Mouse (Mus musculus) brown adipose tissue, adult 24 weeks (tissue): ENCODE data around the gene Gm17581. TPM values are rescaled to one million over a fixed set of nuclear protein-coding genes. Genes with fewer than 3 reads are reported as not detected.

ENCODE experiments used
- H3K27ac ChIP-seq: fragments of 200-500 bp; replicated peaks from 2 replicates; pipeline ENCODE4 v1.5.1; 2012; ENCODE audit warnings: low read depth, mild to moderate bottlenecking, low read length
- H3K4me1 ChIP-seq: fragments of 200-500 bp; 2 replicates; pipeline ENCODE4 v1.6.1; 2012; ENCODE audit warnings: low read length, mixed read lengths; ENCODE audit not compliant: control insufficient read depth, insufficient read depth, insufficient read length
- H3K4me3 ChIP-seq: fragments of 200-500 bp; 2 replicates; pipeline ENCODE4 v1.5.1; 2012; ENCODE audit warnings: low read depth, mild to moderate bottlenecking, low read length, moderate library complexity; ENCODE audit not compliant: insufficient read depth
- polyA plus RNA-seq: library from polyadenylated mRNA; stranded (reverse); fragments of >200 nt; gene quantifications from 2 replicates; pipeline ENCODE4 v1.2.4, GENCODE M21; 2012; ENCODE audit not compliant: missing spikeins, insufficient read depth, insufficient read length

The Gm17581 gene
- polyA plus RNA-seq, 1 experiment, result not detected

DNA sequence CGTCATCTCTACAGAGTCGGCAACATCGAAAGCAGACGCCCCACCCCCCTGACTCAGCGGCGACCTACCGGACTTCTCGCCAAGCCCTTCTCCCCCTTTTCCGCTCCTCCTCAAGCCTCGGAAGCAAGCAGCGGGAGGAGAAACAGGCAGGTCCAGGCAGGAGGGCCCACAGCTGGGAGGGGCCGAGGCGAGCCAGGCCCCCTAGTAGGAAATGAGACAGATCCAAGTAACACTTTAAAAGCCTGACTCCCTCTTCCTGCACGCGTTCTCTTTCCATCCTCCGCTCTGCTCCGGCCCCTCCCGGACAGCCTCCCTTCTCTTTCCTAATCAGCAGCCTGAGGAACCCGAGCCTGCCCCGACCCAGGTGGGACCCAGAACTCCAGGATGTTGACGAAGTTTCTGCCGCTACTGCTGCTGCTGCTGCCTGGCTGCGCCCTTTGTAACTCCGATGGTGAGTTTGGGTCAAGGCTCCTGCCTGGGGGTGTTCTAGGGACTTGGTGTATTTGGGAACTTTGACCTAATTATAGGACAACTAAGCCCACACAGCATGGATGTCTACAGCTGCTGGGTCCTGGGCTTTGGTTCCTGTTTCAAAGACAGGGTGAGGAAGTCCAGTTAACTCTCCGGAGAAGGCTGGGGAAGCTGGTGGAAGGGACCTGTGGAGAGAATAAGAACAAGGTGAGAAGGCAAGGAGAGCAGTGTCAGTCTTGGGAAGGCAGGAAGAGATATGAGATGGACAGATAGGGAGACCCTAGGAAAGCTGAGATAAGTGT is 15.5 kb upstream of the Gm17581 start, which contains the start of gene Procr:
Gene Procr (plus strand): TSS at position 104 of the 773 bp plus-strand sequence.
- H3K4me1 ChIP-seq, result no peaks in the 10 kb centered on the region; the same call in 1 of the 2 replicates
- 0 out of 2 replicates have a peak within 1 kb of the TSS, but pooled peaks have one; percentile 9 for H3K27ac ChIP-seq
- peak within 1 kb of the TSS; percentile 57 for H3K4me3 ChIP-seq

DNA sequence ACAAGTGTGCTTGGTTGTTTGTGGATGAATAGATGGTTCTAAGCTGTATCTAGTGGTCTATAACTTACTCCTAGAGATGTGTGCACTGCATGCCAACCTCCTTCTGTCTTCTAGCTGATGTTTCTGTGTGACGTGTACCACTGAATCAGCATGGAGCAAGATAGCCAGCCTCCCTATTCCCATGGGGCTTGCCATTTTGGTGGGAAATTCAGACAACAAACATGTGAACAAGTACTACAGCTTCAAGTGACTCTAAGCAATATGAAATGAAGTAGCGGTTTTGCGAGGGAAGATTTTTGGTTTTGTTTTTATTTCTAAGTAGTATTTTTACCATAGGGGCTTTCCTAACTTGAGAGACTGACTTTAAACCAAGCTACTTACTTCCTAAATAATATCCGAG is 13.7 kb upstream of the Gm17581 start:
- H3K4me3 ChIP-seq, result no peak overlapping the region
- no peak overlapping the region for H3K27ac ChIP-seq
- no peaks in the 10 kb centered on the region; the same call in 1 of the 2 replicates for H3K4me1 ChIP-seq

GRCm38 (mm10) chr2:155745487-155745886 is 9.8 kb upstream of the Gm17581 start:
- Histone ChIP-seq H3K4me3 (no peak overlapping the region), H3K27ac (no peak overlapping the region), H3K4me1 (no peaks in the 10 kb centered on the region)

GRCm38 (mm10) chr2:155743351-155743750 is 7.7 kb upstream of the Gm17581 start:
- H3K27ac ChIP-seq, result no peak overlapping the region
- H3K4me3 ChIP-seq, result no peak overlapping the region
- H3K4me1 ChIP-seq, result no peaks in the 10 kb centered on the region

GRCm38 (mm10) chr2:155742931-155743337 is 7.3 kb upstream of the Gm17581 start:
- Histone ChIP-seq H3K4me1 (no peaks in the 10 kb centered on the region), H3K4me3 (no peak overlapping the region), H3K27ac (no peak overlapping the region)

- H3K27ac ChIP-seq, result no peak overlapping the region
- H3K4me1 ChIP-seq, result no peaks in the 10 kb centered on the region
- no peak overlapping the region for H3K4me3 ChIP-seq
These were observed 6.5 kb upstream of the Gm17581 start for GRCm38 (mm10) chr2:155742211-155742610.

DNA sequence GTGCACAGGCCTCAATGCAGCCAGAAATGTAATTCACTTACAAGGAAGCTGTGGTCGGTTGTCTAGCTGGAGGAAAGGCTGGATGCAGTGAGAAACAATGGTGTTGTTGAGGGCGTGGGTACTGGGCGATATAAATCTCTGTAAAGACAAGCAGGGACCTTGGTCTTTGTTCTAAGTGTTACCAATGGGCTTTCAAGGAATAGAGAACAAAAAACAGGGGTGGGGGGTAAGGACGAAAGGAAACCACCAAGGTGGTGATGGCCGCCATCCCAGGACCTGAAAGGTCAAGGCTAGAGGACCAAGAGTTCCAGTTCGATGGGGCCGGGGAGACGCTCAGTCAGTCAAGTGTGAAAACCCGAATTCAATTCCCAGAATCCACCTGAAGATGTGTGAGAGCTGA is 2.1 kb upstream of the Gm17581 start:
- H3K27ac ChIP-seq, result no peak overlapping the region
- no peaks in the 10 kb centered on the region for H3K4me1 ChIP-seq
- H3K4me3 ChIP-seq, result no peak overlapping the region

DNA sequence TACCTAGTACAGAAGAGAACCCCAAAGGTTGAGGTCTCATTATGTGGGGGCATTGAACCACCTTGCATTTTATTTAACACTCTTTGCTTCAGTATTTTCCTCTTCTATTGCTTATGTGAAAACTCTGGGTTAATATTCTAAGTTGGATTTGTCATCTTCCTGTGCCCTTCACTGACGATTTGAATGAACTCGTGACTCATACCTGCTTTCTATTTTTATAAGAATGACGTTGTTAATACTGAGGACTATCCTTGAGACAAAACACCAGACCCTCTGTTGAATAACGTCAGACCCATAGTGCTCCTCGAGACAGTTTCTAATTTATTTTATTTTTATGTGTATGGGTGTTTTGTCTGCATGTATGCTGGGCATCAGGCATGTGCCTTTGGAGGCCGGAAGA is 1.3 kb upstream of the Gm17581 start:
- no peak overlapping the region for H3K4me3 ChIP-seq
- no peak overlapping the region for H3K27ac ChIP-seq

DNA sequence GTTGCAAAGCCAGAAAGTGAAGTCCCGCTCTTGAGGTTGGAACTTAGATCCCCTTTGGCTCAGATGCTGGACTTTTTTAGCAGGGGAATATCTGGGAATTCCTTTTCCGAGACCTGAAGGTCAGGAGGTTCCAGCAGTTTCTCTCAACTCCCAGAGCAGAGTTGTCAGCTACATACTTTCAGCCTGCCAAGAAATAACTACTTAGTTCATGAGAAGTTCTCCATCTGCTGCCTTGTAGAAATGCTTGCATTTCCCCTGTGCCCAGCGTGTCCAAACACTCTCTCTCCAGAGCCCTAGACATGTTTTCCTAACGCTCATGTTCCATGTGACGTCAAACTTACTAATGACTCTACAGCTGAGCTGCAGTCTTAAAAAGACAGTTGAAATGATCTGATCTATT is 586 bp downstream of the Gm17581 start:
- Histone ChIP-seq H3K27ac (0 out of 2 replicates have a peak overlapping the region, but pooled peaks have one; percentile 26), H3K4me1 (no peaks in the 10 kb centered on the region), H3K4me3 (no peak overlapping the region)

More for the DNA sequence above, 1.3 kb upstream of the Gm17581 start:
- H3K4me1 ChIP-seq, result no peaks in the 10 kb centered on the region

DNA sequence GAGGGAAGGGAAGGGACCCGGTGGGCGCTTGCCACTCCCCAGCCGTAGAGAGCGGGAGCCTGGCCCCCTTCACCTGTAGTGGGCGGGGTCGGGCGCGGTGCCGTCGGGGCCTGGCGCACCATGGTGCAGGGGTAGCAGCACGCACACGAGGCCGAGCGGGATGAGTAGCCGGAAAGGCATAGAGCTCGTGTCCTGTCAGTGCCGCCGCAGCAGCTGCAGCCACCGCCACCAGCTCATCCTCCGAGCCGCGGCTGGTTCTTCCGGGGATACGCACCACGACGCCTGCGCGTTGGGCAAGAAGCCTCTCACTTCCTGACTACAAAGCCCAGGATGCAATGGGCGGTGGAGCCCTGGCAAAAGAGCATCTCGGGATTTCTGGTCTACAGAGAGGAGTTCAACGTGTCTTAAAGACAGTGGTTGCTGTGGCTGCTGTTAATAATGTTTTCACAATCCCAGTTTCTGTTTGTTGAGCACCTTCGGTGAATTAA is 6.5 kb downstream of the Gm17581 start, which contains the start of gene Edem2:
Gene Edem2 (minus strand): TSS at position 318 of the 488 bp plus-strand sequence.
- no peak within 1 kb of the TSS for H3K27ac ChIP-seq
- peaks cover 5% of the 10 kb centered on the region for H3K4me1 ChIP-seq
- H3K4me3 ChIP-seq, result peak within 1 kb of the TSS; percentile 97

- Histone ChIP-seq H3K4me1 (peaks cover 5% of the 10 kb centered on the region), H3K27ac (no peak overlapping the region), H3K4me3 (peak overlapping the region; percentile 97)
These were observed 6.9 kb downstream of the Gm17581 start for GRCm38 (mm10) chr2:155728742-155729141.

GRCm38 (mm10) chr2:155727764-155728395 is 7.8 kb downstream of the Gm17581 start:
- H3K4me3 ChIP-seq, result no peak overlapping the region
- H3K4me1 ChIP-seq, result peaks cover 5% of the 10 kb centered on the region
- no peak overlapping the region for H3K27ac ChIP-seq

DNA sequence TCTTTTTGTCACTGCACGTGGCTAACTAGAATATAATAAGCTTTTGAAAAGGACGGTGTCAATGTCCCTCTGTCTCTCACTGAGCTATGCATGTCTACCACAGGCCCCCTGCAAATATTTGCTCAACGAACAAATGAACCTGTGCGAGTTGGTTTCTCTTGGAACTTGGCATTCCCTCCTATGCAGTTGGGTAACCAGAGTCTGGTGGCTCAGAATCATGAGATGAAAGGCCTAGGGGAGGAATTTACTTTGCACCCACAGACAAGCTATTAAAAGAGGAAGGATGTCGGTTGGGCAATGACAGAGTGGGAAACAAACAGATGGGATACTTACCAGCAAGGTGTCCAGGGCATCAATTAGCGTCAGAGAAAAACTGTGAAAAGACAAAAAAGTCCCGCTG is 9.4 kb downstream of the Gm17581 start:
- no peak overlapping the region for H3K27ac ChIP-seq
- H3K4me1 ChIP-seq, result peaks cover 5% of the 10 kb centered on the region
- H3K4me3 ChIP-seq, result no peak overlapping the region

DNA sequence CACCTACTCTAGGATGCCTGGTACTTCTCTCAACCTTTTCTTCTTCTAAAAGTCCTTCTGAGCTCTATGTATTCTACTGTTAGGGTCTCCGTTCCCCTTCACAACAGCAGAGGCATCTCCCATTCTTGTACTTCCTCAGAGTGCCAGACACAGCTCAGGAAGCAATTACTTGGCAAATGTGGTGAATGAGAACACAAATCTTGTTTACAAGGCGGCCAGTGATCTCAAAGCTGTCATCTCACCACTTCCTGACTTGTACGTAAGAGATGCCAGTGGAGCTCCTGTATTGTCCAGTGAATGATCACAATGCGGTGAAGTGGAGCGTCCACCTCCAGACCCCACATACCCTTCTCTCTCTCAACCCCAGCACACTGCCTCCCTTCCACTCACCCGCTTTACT is 11.1 kb downstream of the Gm17581 start:
- H3K27ac ChIP-seq, result no peak overlapping the region
- peaks cover 5% of the 10 kb centered on the region for H3K4me1 ChIP-seq
- no peak overlapping the region for H3K4me3 ChIP-seq

GRCm38 (mm10) chr2:155724036-155724435 is 11.6 kb downstream of the Gm17581 start:
- H3K27ac ChIP-seq, result no peak overlapping the region
- peaks cover 5% of the 10 kb centered on the region for H3K4me1 ChIP-seq
- H3K4me3 ChIP-seq, result no peak overlapping the region
